Mouse (Mus musculus) left cerebral cortex, adult 9 months (tissue): ENCODE measurements at regions not wholly inside any gene's neighbourhood (a gene's known extent, or its start where the extent isn't known, plus 50 kb on each side); places are given as distances from the start of the nearest gene placed in this dataset.

Experiments used
- DNase-seq, 2 experiments: peaks; one replicate each; pipeline ENCODE4 v3.0.0; 2022; ENCODE audit warnings: low spot score in 2 of 2

DNA sequence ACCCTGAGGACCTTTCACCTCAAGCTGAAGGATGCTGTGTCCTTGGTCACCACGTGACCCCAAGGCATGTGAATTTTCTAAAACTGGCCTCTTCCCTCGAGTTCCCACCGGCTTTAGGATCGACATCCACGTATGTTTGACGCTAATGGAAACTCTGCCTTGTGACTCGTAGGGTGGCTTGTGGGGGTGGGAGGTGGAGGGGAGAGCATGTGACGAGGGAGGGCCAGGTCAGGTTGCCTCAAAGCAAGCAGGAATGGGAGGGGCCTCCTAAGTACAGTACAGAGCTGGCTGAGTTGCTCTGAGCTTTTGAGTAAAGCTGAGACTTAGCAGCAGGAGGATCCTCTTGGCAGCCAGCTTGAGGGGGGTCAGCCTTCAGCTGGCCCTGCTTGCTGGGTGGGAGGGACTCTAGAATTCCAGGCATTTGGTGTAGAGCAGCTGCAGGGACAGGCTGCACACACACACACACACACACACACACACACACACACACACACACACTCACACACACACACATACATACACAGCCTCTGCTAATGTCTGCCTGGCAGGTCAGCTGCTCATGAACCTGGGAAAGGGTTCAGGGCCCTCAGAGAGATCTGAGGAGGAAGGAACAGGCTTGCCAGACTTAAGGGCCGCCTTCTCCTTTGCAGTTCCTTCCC lies 78.5 kb downstream of the Sik1 start:
- DNase-seq = no peak

DNA sequence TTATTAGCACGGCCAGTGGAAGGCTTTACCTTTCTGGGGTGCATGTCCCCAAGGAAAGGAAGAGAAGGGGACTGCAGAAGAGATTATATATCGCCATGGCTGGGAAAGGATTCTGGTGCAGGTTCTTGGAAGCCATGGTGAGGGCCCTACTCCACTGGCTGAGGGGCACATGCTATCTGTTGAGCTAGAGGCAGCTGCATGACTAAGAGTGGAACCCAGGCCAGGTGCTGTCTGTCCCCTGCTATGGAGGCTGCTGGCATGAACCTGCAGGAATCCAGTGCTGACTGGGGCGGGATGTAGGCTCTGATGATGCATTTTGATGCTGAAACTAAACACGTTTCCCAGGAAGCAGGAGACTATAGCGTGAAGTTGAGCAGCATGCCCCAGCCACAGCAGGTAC lies 77.9 kb downstream of the Sik1 start:
- DNase-seq = no peak

DNA sequence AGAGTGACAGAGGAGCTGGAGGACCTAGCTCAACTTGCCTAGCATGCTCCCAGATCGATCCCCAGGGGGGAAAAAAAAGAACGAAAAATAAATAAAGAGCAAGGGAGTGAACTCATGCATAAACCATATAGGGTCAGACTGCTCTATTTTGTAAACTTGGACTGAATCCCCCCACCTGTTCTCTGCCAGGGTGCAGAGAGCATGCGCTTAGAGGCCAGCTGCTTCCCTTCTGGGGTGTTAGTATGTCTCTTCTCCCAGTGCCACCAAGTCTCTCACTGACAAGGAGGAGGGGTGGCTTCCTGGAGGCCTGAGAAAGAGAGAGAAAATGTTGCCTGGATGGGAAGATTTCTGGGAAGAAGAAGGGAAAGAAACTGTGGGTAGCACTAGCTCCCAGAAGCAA lies 76.1 kb downstream of the Sik1 start:
- DNase-seq = no peak

DNA sequence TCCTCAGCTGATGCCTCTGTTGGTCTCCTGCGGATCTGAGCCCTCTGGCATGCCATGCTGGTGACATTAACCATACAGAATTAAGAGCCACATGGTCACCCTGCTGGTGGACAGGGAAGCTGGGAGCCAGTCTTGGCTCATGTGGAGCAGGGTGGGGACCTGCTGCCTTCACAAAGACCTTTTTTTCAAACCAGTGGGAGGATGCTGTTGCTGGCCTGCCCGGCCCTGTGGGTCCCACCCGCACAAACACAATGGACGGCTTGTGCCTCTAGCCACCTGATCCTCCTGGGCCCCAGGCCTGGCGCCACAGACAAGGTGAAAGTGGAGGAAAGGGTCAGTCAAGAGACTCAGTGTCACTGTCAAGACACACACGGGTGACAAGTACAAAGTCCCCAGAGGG lies 73.4 kb downstream of the Sik1 start:
- DNase-seq = no peak

DNA sequence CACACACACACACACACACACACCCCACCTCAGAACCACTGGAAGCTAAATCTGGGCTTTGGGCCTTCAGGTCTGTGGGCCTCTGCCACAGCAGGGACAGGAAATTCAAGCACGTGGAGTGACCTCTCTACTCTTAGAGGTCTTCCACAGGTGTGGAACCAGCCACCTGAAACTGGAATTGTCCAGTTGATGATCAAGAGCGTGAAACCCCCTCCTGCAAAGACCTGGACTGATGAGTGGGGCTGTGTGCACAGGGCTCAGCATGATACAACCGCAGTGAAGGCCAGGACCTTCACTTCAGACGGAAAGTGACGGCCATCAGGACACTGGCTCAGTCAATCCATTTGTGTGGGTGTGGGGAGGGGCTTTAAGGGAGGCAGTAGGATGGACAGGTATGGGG lies 72.5 kb downstream of the Sik1 start:
- no peak for DNase-seq

DNA sequence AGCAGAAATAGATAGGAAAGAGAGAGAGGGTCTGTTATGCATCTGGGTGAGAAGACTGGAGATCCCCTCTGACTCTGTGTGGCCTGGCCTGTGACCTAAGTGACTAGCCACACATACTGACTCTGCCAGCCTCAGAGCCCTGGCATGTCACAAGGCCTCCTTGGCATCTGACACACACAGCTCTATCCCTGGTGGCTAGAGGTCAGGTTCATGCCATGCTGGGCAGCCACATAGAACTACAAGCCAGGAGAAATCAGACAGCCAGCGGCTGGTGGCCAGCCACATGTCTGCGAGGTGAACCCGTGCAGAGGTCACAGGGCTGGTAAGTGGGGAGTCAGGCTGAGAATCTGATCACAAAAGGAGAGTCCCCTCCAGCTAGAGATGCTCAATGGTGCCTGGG lies 67.3 kb downstream of the Sik1 start:
- DNase-seq = no peak

DNA sequence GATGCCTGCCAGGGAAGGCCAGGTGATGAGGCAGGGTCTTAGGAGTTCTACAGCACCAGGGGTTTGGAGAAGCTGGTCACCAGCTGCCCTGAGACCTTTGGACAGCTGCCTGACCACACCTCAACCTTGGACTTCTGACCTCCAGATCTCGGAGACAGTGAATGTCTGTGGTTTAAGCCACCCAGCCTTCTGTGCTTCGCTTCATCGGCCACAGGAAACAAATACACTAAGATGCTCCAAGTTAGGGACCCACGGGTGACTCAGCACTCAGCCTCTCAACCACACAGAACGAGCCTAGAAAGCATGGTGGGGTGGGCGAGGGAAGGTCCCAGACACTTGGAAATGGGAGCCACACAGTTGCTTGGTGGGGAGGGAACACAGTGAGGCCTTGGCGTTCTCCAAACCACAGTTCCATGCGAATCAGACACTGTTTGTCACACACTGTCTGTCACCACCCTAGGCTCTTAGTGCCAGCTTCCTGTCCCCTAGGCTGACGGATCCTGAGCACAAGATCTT lies 66.5 kb downstream of the Sik1 start:
- no peak for DNase-seq

DNA sequence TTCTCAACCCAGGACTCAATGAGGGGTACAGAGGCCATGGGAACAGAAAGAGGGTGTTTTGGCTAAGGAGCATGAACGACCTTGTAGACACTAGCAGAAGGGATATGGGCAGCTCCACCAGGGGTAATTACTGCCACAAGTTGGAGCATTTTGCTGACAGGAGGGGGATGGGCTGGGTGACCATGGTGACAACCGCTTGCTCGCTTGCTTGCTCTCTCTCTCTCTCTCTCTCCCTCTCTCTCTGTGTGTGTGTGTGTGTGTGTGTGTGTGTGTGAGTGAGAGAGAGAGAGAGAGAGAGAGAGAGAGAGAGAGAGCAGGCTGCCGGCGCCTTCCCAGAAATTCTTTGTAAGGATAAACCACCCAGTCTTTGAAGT lies 65.7 kb downstream of the Sik1 start:
- no peak for DNase-seq

DNA sequence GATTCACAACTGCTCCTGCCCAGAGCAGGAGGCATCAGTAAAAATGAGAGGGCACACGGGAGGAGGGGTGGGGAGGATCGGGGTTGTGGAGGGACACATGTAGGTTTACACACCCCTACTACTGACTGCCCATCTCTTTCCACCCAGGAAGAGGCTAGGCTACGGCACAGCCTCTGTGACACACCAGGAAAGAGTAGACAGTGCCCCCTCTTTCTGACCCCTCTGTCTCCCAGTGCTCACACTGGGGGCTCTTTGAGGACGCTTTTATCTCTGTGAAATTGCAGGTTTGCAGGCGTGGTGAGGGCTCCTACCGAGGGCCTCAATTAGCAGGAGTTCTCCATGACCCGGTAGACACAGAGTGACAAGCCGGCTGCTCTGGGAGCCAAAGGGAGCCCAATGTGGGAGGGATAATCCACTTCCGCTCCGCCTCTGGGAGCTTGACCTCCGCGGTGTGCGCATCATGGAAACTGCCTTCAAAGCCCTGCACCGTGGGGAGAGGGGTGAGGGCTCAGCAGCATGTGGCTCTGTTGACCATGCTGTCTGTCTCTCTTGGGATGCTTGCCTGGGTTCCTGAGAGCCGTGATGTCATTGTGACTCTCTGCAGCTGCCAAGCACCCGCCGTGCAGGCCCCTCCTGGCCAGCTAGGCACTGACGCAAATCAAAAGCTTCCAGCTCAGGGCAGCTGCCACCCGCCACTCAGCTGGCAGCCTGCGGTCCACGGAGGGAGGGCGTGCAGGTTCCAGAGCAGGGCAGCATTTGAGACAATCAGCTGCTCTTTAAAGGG lies 65.1 kb downstream of the Sik1 start:
- DNase-seq = peak; percentile 44 to 46

DNA sequence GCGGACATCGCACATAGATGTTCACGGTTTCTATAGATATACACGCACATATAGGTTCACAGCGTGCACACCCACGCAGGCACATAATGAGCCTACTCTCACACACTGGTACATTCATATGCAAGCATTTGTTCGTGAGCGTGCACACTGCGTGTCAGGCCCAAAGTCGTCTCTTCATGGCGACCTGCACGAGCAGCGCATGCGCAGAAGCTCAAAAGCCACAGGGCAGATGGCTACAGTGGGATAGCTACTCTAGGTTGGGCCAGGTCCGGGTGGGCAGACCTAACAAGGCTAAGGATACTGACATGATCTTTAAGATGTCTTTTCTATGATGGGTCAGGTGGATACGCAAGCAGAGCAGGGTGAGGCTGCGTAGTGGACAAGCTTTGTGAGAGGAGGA lies 63.9 kb downstream of the Sik1 start:
- no peak for DNase-seq

DNA sequence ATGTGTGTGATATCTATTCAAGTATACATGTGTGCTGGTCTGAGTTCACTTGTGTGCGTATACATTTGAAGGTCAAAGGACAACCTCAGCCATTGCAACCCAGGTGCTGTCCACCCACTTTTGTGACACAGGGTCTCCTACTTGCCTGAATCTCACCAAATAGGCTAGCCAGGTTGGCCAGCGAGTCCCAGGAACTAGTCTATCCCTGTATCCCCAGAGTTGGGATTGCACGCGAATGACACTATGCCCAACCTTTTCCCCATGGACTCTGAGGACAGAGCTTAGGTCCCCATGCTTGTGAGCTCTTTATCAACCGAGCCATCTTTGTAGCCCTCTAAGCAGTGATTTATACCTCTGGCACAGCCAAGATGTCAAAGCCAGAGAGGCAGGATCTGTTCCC lies 62.6 kb downstream of the Sik1 start:
- no peak for DNase-seq

DNA sequence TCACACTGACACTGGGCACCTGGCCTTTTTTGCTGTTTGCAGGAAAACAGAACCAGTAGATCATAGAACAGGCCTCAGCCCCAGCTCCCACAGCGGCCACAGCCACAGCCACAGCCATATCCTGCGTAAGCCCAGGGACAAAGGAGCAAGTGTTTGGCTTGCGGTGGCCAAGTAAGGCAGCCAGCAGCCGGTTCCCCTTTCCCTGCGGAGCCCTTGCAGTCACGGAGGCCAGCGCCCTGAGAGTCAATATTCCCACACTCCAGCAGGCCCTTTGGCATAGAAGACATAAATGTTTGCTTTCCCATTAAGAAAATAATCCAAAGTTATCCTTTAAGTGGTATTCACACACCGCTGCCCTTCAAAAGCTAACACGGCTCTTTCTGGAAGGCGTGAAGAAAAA lies 62.1 kb downstream of the Sik1 start:
- DNase-seq = no peak

DNA sequence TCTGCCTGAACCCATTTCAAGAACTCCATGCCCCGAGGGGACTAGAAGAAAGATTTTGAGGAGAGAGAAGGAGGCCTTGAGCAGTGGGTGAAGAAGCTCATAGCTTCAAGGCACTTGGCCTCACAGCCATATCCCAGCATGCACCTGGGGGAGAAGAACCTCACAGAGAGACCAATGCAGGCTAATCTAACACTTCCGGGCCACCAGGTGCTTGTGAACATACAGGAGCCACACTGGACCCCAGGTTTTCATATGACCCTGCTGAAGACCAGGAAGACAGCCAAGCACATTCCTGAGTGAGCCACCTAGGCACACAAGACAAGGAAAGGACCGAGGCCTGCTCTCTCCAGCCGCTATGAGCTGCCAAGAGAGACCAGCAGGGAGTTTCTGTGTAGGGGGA lies 61.6 kb downstream of the Sik1 start:
- DNase-seq = no peak
